Mouse (Mus musculus): ENCODE results near the gene Irf4.
A peak's percentile ranks its signal among the peaks of the same experiment; 100 is the strongest.

The Irf4 gene

DNA sequence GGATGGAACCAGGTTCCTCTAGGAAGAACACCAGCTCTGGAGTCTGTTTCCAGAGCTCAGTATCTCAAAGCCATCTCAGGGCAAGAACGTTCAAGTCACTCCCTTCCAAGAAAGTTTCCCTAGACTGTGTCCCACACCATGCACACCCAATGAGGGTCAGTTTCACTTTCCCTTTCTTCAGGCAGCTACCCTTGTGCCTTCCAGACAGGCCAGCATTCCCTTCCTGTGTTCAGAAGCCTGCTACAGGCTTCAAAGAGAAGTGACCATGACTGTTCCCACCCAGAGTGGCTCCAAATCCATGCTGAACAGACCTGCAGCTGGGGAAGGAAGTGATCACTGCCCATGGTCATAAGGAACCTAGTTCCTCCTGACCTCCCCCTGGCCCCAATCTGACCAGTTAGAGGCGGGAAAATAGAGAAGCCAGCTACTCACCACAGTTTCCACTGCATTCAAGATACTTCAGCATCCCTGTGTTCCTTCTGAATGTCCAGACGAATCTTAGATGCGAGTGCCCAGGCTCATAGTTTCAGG is 10.7 kb upstream of the Irf4 start:
- DNase-seq (ENCODE audit: low spot score in 2 of 2) = no peak

DNA sequence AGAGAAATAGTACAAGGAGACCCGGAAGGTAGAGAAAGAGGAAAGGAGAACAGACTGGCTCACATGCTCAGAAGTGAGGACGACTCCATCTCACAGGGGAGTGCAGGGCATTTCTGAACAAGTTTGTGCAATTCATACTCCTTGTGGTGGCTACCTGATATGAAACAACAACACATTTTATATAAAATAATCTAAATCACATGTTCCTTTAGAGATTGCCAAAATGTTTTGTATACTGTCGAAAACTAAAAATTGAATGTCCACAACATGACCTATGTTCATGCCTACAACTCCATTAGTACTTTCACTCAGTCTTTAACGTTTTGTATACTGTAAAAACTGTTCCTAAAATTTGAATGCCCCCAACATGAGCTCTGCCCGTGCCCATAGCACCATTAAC is 7.9 kb upstream of the Irf4 start:
- DNase-seq (ENCODE audit: low spot score in 2 of 2) = no peak

DNA sequence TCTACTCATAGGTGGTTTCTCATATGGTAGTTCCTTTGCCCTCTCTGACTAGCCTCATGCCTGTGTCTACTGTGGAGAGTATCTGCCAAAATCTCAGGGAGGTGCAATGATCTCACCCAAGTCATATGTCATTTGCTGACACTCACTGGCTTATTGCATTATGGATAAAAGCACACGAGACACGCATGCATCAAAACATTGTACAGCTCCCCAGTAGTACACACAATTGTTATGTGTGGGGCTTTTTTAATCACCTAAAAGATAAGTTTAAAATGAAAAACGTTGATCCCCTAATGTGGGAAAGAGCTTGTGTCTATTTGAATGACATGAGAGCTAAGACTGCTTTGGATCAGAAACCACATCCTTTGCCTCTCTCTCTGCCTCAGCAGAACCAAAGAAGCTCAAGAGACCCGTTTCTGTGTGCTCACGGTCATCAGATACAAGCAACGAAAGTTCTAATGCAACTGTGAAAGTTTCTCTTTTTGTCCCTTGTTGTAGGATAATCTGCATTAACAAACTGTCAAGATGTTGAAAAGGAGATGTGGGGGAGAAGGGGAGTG is 6.5 kb upstream of the Irf4 start:
- DNase-seq (ENCODE audit: low spot score in 2 of 2) = no peak

DNA sequence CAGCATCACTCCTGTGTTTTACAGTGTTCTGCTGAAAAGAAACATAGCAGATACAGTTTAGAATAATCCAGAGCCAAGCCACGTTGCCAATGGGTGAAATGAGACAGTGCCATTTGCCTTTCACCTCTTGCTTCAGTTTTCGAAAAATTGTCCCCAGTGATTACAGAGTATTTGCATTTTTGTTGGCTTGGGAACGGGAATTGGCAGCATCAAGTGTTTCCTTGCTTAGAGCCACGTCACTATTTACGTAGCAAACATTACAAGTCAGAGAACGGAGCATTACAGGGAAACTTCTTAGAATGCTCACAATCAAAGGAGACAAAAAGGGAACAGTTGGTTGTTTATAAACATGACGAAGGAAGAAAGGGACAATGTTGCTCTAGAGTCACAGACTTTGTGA is 3.9 kb upstream of the Irf4 start:
- DNase-seq (ENCODE audit: low spot score in 2 of 2) = no peak

DNA sequence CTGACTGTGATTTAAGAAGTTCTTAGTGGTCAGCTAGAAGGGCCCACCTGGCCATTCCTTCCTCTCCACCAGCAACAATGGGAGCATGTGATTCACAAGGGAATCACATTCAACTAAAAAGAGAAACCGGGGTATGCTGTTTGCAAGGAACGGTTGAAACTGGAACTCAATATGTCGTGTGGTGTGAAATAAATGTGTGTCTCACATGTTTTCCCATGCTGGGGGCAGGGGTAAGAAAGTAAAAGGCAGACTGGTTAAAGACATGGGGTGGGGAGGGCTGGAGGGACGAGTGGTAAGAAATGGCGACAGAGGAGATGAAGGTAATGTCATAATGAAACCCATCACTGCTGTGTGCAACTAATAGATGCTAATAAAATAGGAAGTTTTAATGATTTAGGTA is 2.0 kb upstream of the Irf4 start:
- DNase-seq (ENCODE audit: low spot score in 2 of 2) = no peak

DNA sequence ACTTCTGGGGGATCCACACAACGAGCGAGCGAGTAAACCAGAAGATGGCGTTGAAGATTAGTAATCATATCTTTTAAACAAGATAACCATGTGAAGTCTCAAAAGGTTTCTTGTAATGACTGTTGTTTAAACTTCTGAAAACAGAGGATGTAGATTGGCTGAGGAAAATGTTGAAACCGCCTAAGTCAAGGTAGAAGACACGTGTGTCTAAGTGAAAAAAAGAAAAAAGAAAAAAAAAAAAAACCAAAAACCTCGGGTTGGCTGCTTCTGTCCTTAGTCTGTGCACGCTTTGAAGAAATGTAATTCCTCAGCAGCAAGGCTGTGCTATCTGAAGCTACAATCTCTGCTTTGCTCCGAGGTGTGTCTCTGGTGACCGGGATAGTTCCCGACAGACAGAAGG is 1.5 kb upstream of the Irf4 start:
- no peak for DNase-seq (ENCODE audit: low spot score in 2 of 2)

- no peak for DNase-seq (ENCODE audit: low spot score in 2 of 2)
Measured at GRCm38 (mm10) chr13:30748321-30748720, 705 bp upstream of the Irf4 start.

- DNase-seq (ENCODE audit: low spot score in 2 of 2) = no peak
Measured at GRCm38 (mm10) chr13:30749557-30750141, 623 bp downstream of the Irf4 start.

- no peak for DNase-seq (ENCODE audit: low spot score in 2 of 2)
Measured at GRCm38 (mm10) chr13:30750461-30751303, 1.7 kb downstream of the Irf4 start.

GRCm38 (mm10) chr13:30751304-30751580 is 2.2 kb downstream of the Irf4 start:
- no peak for DNase-seq (ENCODE audit: low spot score in 2 of 2)

GRCm38 (mm10) chr13:30752581-30753187 is 3.7 kb downstream of the Irf4 start:
- DNase-seq (ENCODE audit: low spot score in 2 of 2) = no peak

DNA sequence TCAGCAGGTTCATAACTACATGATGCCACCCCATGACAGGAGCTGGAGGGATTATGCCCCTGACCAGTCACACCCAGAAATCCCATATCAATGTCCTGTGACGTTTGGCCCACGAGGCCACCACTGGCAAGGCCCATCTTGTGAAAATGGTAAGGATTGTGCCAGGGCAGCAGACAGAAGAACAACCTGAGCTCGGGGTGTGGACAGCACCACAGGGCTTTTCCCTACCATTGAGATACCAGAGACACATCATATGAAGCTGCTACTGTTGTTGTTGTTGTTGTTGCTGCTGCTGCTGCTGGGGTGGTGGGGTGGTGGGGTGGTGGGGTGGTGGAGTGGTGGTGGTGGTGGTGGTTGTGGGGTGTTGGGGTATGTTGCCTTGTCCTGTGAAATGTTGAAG is 4.4 kb downstream of the Irf4 start:
- DNase-seq (ENCODE audit: low spot score in 2 of 2) = no peak

- DNase-seq (ENCODE audit: low spot score in 2 of 2) = no peak
Measured at GRCm38 (mm10) chr13:30754066-30754465, 5.0 kb downstream of the Irf4 start.

- DNase-seq (ENCODE audit: low spot score in 2 of 2) = no peak
Measured at GRCm38 (mm10) chr13:30754825-30755476, 5.9 kb downstream of the Irf4 start.

DNA sequence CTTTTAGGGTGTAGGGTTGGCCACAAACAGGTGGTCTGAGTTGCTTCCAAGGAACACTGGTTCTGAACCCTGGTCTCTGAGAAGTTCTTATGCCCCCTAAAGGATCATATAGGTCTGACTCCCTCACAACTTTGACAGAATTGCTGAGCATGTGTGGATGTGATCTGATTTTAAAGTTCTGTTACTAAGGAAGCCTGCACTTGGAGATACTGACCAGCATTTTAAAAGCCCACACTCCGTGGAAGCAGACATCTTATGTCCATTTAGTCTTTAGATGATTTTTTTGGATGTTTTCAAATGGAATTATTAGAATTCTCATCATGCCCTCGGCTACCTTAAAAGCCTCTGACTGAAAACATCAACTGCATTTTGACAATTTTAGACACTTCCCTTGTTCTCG is 6.6 kb downstream of the Irf4 start:
- DNase-seq (ENCODE audit: low spot score in 2 of 2) = no peak

- DNase-seq (ENCODE audit: low spot score in 2 of 2) = no peak
Measured at GRCm38 (mm10) chr13:30755998-30756639, 7.1 kb downstream of the Irf4 start.

DNA sequence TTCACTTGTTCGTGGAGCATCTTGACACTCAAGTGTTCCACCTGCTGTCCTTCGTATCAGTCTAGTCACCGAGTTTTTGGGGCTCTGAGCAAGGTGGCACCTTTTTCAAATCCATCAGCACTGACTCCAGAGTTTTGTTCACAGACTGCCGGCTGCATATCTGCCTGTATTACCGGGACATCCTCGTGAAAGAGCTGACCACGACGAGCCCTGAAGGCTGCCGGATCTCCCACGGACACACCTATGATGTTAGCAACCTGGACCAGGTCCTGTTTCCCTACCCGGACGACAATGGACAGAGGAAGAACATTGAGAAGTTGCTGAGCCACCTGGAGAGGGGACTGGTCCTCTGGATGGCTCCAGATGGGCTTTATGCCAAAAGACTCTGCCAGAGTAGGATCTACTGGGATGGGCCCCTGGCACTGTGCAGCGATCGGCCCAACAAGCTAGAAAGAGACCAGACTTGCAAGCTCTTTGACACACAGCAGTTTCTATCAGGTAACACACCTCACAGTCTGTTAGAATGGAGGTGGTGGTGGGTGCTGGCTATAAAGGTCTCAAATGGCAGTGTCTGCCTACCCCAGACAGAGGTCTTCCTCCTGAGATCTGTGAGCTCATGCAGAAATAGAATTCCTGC is 8.4 kb downstream of the Irf4 start:
- DNase-seq (ENCODE audit: low spot score in 2 of 2) = no peak

GRCm38 (mm10) chr13:30758789-30759381 is 9.9 kb downstream of the Irf4 start:
- no peak for DNase-seq (ENCODE audit: low spot score in 2 of 2)

DNA sequence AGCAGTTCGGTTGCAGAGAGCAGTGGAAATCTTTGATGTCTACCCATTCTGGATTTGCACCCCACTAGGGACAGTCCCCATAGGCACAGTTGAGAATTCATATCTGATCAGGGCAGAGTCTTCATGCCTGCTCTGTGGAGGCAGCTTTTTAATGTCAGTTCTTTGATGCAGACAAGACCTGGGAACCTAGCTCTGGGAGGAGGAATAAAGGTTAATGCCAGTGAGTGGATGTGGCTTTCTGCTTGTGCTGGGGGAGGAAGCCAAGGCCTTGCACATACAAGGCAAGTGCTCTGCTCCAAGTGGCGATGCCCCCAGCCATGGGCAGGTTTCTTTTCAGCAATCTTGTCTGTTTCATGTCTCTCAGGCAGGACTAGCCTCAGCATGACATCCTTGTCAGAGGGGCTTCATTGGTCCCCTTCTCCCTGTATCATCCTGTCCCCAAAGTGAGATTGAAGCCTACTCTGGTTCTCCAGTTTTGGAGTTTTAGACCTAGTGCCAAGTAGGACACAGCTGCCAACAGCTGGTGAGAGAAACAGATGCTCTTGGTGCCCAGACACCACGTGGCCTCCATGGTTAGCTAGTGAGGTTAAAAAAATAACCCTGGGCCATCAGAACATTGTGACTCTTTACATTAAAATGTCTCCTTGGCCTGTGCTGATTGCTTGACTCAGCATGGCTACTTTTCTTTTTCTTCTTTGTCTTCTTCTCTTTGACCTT is 11.5 kb downstream of the Irf4 start:
- DNase-seq (ENCODE audit: low spot score in 2 of 2) = peak; percentile 39 to 49

DNA sequence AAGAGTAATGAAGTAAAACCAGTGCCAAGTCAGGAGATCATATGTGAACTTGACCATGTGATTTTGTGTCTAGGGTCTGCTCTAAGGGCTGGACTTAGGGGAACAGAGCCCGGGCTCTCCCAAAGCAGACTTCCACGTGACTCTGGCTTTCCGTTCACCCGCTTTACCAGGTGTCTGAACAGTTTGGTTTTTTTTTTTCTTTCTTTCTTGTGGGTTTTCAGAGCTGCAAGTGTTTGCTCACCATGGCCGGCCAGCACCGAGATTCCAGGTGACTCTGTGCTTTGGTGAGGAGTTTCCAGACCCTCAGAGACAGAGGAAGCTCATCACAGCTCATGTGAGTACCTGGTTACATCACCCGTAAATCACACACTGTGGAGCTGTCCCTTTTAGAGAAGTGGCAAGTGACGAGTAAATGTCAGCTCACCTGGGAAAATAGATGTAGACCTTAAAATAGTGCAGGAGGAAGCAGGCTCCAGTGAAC is 12.2 kb downstream of the Irf4 start:
- peak; percentile 53 to 68 for DNase-seq (ENCODE audit: low spot score in 2 of 2)
